Mouse (Mus musculus) megakaryocyte progenitor cell, adult 5-6 weeks (primary cell): ENCODE measurements around the gene Zscan25. TPM values are rescaled to one million over a fixed set of nuclear protein-coding genes. Genes with fewer than 3 reads are reported as not detected.

Experiments
- total RNA-seq, 2 experiments: library from RNA; stranded (forward) in 1 of 2; stranded (reverse) in 1 of 2; fragments of 157-497, 149-512 nt in 1 of 2; fragments of 200-1000 nt in 1 of 2; gene quantifications; 2 replicates each; pipeline versions ENCODE4 v1.2.3 to v1.2.4; 2015 to 2017

The Zscan25 gene
- total RNA-seq, 2 experiments from 2014 or later: 5.2 to 7.4 TPM

Other genes starting within 250 kb of the Zscan25 start
- gene Gm4871, start 247.7 kb upstream of the Zscan25 start, total RNA-seq (2015): not detected in 2 replicates
- gene Gm4871, start 247.7 kb upstream of the Zscan25 start, total RNA-seq (2017): not detected in 2 replicates
- gene 1700018F24Rik, start 237.5 kb upstream of the Zscan25 start, total RNA-seq (2015): not detected in 2 replicates
- gene 1700018F24Rik, start 237.5 kb upstream of the Zscan25 start, total RNA-seq (2017): not detected in 2 replicates
- gene Arpc1a, start 196.7 kb upstream of the Zscan25 start, total RNA-seq (2015): 72.3 and 79.9 TPM in 2 replicates
- gene Arpc1a, start 196.7 kb upstream of the Zscan25 start, total RNA-seq (2017): 47.7 and 51.2 TPM in 2 replicates
- not detected in 2 replicates for gene Kpna7, start 196.5 kb upstream of the Zscan25 start, total RNA-seq (2015)
- gene Kpna7, start 196.5 kb upstream of the Zscan25 start, total RNA-seq (2017): not detected in 2 replicates
- 252 and 253 TPM in 2 replicates for gene Arpc1b, start 166.3 kb upstream of the Zscan25 start, total RNA-seq (2015)
- 169 and 205 TPM in 2 replicates for gene Arpc1b, start 166.3 kb upstream of the Zscan25 start, total RNA-seq (2017)
- gene Pdap1, start 140.3 kb upstream of the Zscan25 start, total RNA-seq (2015): 61.3 and 66.9 TPM in 2 replicates
- gene Pdap1, start 140.3 kb upstream of the Zscan25 start, total RNA-seq (2017): 152 and 264 TPM in 2 replicates
- gene Bud31, start 140.1 kb upstream of the Zscan25 start, total RNA-seq (2015): 164 and 217 TPM in 2 replicates
- gene Bud31, start 140.1 kb upstream of the Zscan25 start, total RNA-seq (2017): 218 and 231 TPM in 2 replicates
- 7.3 and 7.7 TPM in 2 replicates for gene Ptcd1, start 113.4 kb upstream of the Zscan25 start, total RNA-seq (2015)
- gene Ptcd1, start 113.4 kb upstream of the Zscan25 start, total RNA-seq (2017): 12.0 and 14.3 TPM in 2 replicates
- 20.6 and 22.3 TPM in 2 replicates for gene Cpsf4, start 113.3 kb upstream of the Zscan25 start, total RNA-seq (2015)
- 37.8 and 43.8 TPM in 2 replicates for gene Cpsf4, start 113.3 kb upstream of the Zscan25 start, total RNA-seq (2017)
- gene Atp5j2, start 88.4 kb upstream of the Zscan25 start, total RNA-seq (2015): 353 and 371 TPM in 2 replicates
- gene Atp5j2, start 88.4 kb upstream of the Zscan25 start, total RNA-seq (2017): 101 and 130 TPM in 2 replicates
- 9.2 and 9.9 TPM in 2 replicates for gene Zkscan14, start 78.6 kb upstream of the Zscan25 start, total RNA-seq (2015)
- gene Zkscan14, start 78.6 kb upstream of the Zscan25 start, total RNA-seq (2017): 27.6 and 30.1 TPM in 2 replicates
- 4.6 and 5.2 TPM in 2 replicates for gene Zkscan5, start 75.9 kb upstream of the Zscan25 start, total RNA-seq (2015)
- gene Zkscan5, start 75.9 kb upstream of the Zscan25 start, total RNA-seq (2017): 5.7 and 7.6 TPM in 2 replicates
- 39.7 and 45.3 TPM in 2 replicates for gene Zfp655, start 48.8 kb upstream of the Zscan25 start, total RNA-seq (2015)
- gene Zfp655, start 48.8 kb upstream of the Zscan25 start, total RNA-seq (2017): 28.8 and 34.3 TPM in 2 replicates
- gene Cyp3a57, start 64.8 kb downstream of the Zscan25 start, total RNA-seq (2015): not detected in 2 replicates
- gene Cyp3a57, start 64.8 kb downstream of the Zscan25 start, total RNA-seq (2017): not detected in 2 replicates
- gene Cyp3a16, start 189.2 kb downstream of the Zscan25 start, total RNA-seq (2015): not detected in 2 replicates
- gene Cyp3a16, start 189.2 kb downstream of the Zscan25 start, total RNA-seq (2017): not detected in 2 replicates